Mouse (Mus musculus): ENCODE data around the gene Gtf2i. TPM values are rescaled to one million over a fixed set of nuclear protein-coding genes. Genes with fewer than 3 reads are reported as not detected.
"Not testable (repeated sequence)": the region's sequence is repeated elsewhere in the genome, so short reads cannot be mapped to it uniquely, and the experiment has no call there.

Gtf2i gene
- polyA plus RNA-seq, 1 experiment from 2014 or later, result 29.8 TPM

DNA sequence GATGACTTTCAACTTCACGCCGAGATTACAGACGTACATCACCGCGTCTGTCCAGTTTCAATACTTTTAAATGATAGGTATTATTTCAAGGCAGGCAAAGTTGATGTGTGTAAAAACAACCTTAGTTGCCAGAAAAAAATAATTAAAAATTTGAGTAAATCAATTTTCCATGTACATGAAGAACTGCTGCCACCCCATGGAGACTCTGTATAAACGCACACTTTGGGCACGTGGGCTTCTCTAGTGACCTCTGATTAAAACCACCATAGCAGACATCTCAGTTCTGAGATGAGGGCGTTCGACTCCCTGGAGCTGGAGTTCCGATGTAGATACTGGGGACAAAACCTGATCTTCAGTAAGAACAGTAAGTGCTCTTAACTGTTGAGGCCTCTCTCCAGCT lies 26.8 kb upstream of the Gtf2i start:
- ATAC-seq, result no peak
- Histone ChIP-seq H3K9ac (replicated peaks) (no peak overlapping the region), H3K9me3 (ENCODE audit: low read length) (no peaks in the 10 kb centered on the region), H3K4me2 (ENCODE audit: low read depth, low read length) (no peak overlapping the region), H3K27ac (ENCODE audit: low read depth) (no peak overlapping the region), H3K4me1 (ENCODE audit: insufficient read depth) (0 out of 2 replicates have a peak, but pooled peaks cover 3% of the 10 kb centered on the region), H3K36me3 (replicated peaks; ENCODE audit: insufficient read depth, low read length) (no peaks in the 10 kb centered on the region), H3K4me3 (ENCODE audit: low read depth, low read length) (no peak overlapping the region), H3K27me3 (ENCODE audit: insufficient read depth, low read length) (no peaks in the 10 kb centered on the region)
- TF ChIP-seq CTCF (IDR thresholded peaks at IDR 0.05; ENCODE audit: low read depth), result peak; percentile 65
- TF ChIP-seq EP300 (IDR thresholded peaks at IDR 0.05; ENCODE audit: low read depth), result no peak
- WGBS (ENCODE audit: insufficient replicate concordance), result 60% methylated on average over 10 of the region's 10 CpGs
- no peak for DNase-seq

DNA sequence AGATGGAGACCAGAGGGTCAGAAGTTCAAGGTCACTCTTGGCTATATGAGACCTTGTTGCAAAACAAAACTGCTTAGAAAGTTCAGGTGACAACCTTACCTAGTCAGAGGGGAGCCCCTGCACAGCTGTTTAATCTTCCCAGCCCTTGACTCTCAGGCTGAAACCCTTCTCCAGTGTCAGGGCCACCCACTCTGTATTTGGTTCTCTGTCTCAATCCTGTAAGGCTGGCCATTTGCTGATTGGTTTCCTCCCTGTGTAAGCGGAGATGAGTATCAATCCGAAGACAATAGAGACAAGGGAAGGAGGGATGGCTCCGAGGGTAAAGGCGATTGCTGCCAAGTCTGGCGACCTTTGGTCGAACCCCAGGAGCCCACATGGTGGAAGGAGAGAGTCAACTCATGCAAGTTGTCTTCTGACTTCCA lies 25.6 kb upstream of the Gtf2i start:
- ATAC-seq (no peak), DNase-seq (no peak)
- Histone ChIP-seq H3K36me3 (replicated peaks; ENCODE audit: insufficient read depth, low read length) (no peaks in the 10 kb centered on the region), H3K27me3 (ENCODE audit: insufficient read depth, low read length) (no peaks in the 10 kb centered on the region), H3K9me3 (ENCODE audit: low read length) (no peaks in the 10 kb centered on the region), H3K4me1 (ENCODE audit: insufficient read depth) (0 out of 2 replicates have a peak, but pooled peaks cover 3% of the 10 kb centered on the region), H3K4me2 (ENCODE audit: low read depth, low read length) (no peak overlapping the region), H3K4me3 (ENCODE audit: low read depth, low read length) (no peak overlapping the region), H3K27ac (ENCODE audit: low read depth) (no peak overlapping the region), H3K9ac (replicated peaks) (no peak overlapping the region)
- TF ChIP-seq CTCF (IDR thresholded peaks at IDR 0.05; ENCODE audit: low read depth) (no peak), EP300 (IDR thresholded peaks at IDR 0.05; ENCODE audit: low read depth) (no peak)
- WGBS (ENCODE audit: insufficient replicate concordance), result 62% methylated on average over 6 of the region's 6 CpGs

DNA sequence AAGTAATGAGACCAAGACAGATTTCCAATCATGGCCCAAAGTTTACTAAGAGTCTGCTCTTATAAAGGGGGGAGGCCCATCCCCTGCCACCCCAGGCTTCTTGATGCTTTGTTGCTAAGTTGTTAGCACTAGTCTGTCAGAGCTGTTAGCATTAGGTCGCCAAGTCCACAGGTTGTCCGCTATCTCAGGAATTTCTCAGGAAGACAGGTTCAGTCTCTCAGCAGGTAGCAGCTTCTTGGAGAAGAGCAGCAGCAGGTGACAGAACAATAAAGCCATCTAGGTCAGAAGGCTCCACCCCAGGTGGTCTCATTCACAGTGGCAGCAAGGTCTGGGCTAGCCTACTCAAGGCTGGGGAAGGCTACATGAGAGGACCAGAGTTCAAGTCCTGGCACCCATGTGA lies 22.5 kb upstream of the Gtf2i start:
- WGBS (ENCODE audit: insufficient replicate concordance), result 80% methylated on average over 2 of the region's 2 CpGs

DNA sequence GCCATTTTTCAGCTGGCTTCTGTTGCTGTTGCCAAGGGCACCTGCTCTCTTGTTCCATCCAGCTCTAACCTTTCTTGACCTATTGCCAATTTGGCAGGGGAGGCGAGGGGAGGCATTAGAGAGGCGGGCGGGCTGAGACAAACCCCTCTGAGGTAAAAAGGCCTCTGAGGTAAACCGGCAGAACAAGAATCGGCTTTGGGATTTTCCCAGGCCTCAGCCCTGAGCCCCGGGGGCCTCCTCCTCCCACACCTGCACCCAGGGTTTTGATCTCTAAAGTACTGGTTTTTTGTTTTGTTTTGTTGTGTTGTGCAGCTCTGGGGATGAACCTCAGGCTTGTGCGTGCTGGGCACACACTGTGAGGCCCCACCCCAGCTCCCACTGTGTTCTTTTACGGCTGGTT lies 18.2 kb upstream of the Gtf2i start:
- no peak for DNase-seq
- TF ChIP-seq EP300 (IDR thresholded peaks at IDR 0.05; ENCODE audit: low read depth), result no peak
- no peak for TF ChIP-seq CTCF (IDR thresholded peaks at IDR 0.05; ENCODE audit: low read depth)
- no peak overlapping the region for H3K27ac ChIP-seq (ENCODE audit: low read depth)
- H3K9ac ChIP-seq (replicated peaks), result no peak overlapping the region
- no peak overlapping the region for H3K4me3 ChIP-seq (ENCODE audit: low read depth, low read length)
- no peaks in the 10 kb centered on the region for H3K27me3 ChIP-seq (ENCODE audit: insufficient read depth, low read length)
- H3K9me3 ChIP-seq (ENCODE audit: low read length), result no peaks in the 10 kb centered on the region
- no peaks in the 10 kb centered on the region for H3K36me3 ChIP-seq (replicated peaks; ENCODE audit: insufficient read depth, low read length)
- no peaks in the 10 kb centered on the region for H3K4me1 ChIP-seq (ENCODE audit: insufficient read depth)
- H3K4me2 ChIP-seq (ENCODE audit: low read depth, low read length), result no peak overlapping the region
- ATAC-seq, result no peak
- WGBS (ENCODE audit: insufficient replicate concordance), result 82% methylated on average over 8 of the region's 8 CpGs

More for the DNA sequence above, 22.5 kb upstream of the Gtf2i start:
- not testable (repeated sequence) for H3K4me2 ChIP-seq (ENCODE audit: low read depth, low read length); H3K9ac ChIP-seq (replicated peaks); ATAC-seq; H3K4me1 ChIP-seq (ENCODE audit: insufficient read depth); H3K4me3 ChIP-seq (ENCODE audit: low read depth, low read length); DNase-seq; H3K9me3 ChIP-seq (ENCODE audit: low read length); H3K27me3 ChIP-seq (ENCODE audit: insufficient read depth, low read length); H3K36me3 ChIP-seq (replicated peaks; ENCODE audit: insufficient read depth, low read length); H3K27ac ChIP-seq (ENCODE audit: low read depth)

DNA sequence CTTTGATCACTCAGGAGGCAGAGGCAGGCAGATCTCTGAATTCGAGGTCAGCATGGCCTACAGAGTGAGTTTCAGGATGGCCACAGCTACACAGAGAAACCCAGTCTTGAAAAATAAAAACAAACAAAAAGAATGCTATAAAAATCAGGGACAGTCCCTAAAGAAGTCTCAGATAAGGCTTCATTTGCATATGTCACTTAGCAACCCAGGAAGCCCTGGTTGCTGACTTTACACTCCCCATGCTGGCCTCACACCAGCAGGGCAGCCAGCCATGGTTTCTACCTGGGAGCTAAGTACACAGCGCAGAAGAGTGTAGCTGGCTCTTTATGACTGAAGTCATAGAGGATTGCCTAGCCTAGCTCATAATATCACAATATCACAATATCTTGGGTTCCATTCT lies 15.5 kb upstream of the Gtf2i start:
- no peaks in the 10 kb centered on the region for H3K27me3 ChIP-seq (ENCODE audit: insufficient read depth, low read length)
- no peak overlapping the region for H3K4me3 ChIP-seq (ENCODE audit: low read depth, low read length)
- H3K27ac ChIP-seq (ENCODE audit: low read depth), result no peak overlapping the region
- no peaks in the 10 kb centered on the region for H3K9me3 ChIP-seq (ENCODE audit: low read length)
- DNase-seq, result no peak
- ATAC-seq, result no peak
- 79% methylated on average over 2 of the region's 2 CpGs for WGBS (ENCODE audit: insufficient replicate concordance)
- H3K9ac ChIP-seq (replicated peaks), result no peak overlapping the region
- H3K4me2 ChIP-seq (ENCODE audit: low read depth, low read length), result no peak overlapping the region
- H3K36me3 ChIP-seq (replicated peaks; ENCODE audit: insufficient read depth, low read length), result no peaks in the 10 kb centered on the region
- TF ChIP-seq EP300 (IDR thresholded peaks at IDR 0.05; ENCODE audit: low read depth) (no peak), CTCF (IDR thresholded peaks at IDR 0.05; ENCODE audit: low read depth) (no peak)
- peaks cover 9% of the 10 kb centered on the region for H3K4me1 ChIP-seq (ENCODE audit: insufficient read depth)

DNA sequence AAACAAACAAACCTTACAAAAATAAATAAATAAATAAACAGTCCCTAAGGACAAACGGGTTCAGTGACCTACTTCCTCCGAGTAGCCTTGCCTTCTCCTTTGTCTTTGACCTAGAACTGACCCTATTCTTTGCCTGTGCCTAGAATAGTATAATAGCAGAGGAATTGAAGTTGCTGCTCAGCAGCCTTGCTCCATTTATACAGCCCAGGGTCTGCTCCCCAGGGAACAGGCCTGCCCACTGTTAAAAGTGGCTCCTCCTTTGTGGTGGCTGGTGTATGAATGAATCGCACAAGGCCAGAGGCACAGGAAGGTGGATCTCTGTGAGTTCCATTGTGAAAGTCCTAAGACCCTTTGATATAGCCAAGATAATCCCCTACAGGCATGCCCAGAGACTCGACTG lies 14.8 kb upstream of the Gtf2i start:
- no peaks in the 10 kb centered on the region for H3K27me3 ChIP-seq (ENCODE audit: insufficient read depth, low read length)
- H3K4me3 ChIP-seq (ENCODE audit: low read depth, low read length), result no peak overlapping the region
- TF ChIP-seq CTCF (IDR thresholded peaks at IDR 0.05; ENCODE audit: low read depth) (no peak), EP300 (IDR thresholded peaks at IDR 0.05; ENCODE audit: low read depth) (no peak)
- no peak overlapping the region for H3K9ac ChIP-seq (replicated peaks)
- H3K9me3 ChIP-seq (ENCODE audit: low read length), result no peaks in the 10 kb centered on the region
- DNase-seq (no peak), ATAC-seq (no peak)
- H3K27ac ChIP-seq (ENCODE audit: low read depth), result no peak overlapping the region
- WGBS (ENCODE audit: insufficient replicate concordance), result 73% methylated on average over 4 of the region's 4 CpGs
- H3K36me3 ChIP-seq (replicated peaks; ENCODE audit: insufficient read depth, low read length), result no peaks in the 10 kb centered on the region
- H3K4me1 ChIP-seq (ENCODE audit: insufficient read depth), result peaks cover 9% of the 10 kb centered on the region
- no peak overlapping the region for H3K4me2 ChIP-seq (ENCODE audit: low read depth, low read length)

DNA sequence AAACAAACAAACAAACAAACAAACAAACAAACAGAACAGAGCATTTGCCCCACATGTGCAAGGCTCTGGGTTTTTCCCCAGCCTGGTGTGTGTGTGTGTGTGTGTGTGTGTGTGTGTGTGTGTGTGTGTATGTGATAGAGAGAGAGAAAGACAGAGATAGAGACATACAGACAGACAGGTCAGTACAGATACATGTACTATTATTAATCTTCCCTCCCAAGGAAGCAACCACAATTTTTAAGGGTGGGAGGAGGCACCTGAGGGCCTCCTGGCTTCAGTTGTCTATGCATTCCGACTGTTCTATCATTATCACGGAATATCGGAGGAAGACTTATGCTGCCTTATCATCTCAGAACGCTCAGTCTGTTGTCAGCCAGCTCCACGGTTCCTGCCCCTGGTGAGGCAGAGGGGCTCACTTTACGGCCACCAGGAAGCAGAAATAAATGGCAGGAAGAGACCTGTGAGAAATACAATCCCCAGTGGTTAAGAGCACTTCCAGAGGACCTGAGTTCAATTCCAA lies 14.0 kb upstream of the Gtf2i start:
- no peaks in the 10 kb centered on the region for H3K27me3 ChIP-seq (ENCODE audit: insufficient read depth, low read length)
- no peak overlapping the region for H3K27ac ChIP-seq (ENCODE audit: low read depth)
- WGBS (ENCODE audit: insufficient replicate concordance), result 57% methylated on average over 6 of the region's 6 CpGs
- H3K4me2 ChIP-seq (ENCODE audit: low read depth, low read length), result no peak overlapping the region
- H3K4me3 ChIP-seq (ENCODE audit: low read depth, low read length), result no peak overlapping the region
- DNase-seq (no peak), ATAC-seq (0 out of 2 replicates have a peak, but pooled peaks have one; percentile 29)
- H3K36me3 ChIP-seq (replicated peaks; ENCODE audit: insufficient read depth, low read length), result no peaks in the 10 kb centered on the region
- H3K4me1 ChIP-seq (ENCODE audit: insufficient read depth), result peaks cover 9% of the 10 kb centered on the region
- H3K9me3 ChIP-seq (ENCODE audit: low read length), result no peaks in the 10 kb centered on the region
- H3K9ac ChIP-seq (replicated peaks), result no peak overlapping the region
- TF ChIP-seq EP300 (IDR thresholded peaks at IDR 0.05; ENCODE audit: low read depth) (no peak), CTCF (IDR thresholded peaks at IDR 0.05; ENCODE audit: low read depth) (no peak)
